Mouse (Mus musculus): Measurements from ENCODE around the gene Gm19402. TPM values are rescaled to one million over a fixed set of nuclear protein-coding genes. Genes with fewer than 3 reads are reported as not detected.
A peak's percentile ranks its signal among the peaks of the same experiment; 100 is the strongest.
"Not testable (repeated sequence)": the region's sequence is repeated elsewhere in the genome, so short reads cannot be mapped to it uniquely, and the experiment has no call there.

Gene Gm19402
- not detected for total RNA-seq (2021)
- long read RNA-seq, result 0 reads

GRCm38 (mm10) chr10:77690356-77690807, at the start of gene Gm19402:
TSS of gene Gm19402 (minus strand) at chr10:77690757.
- DNase-seq (ENCODE audit: low spot score in 2 of 2), result not testable (repeated sequence)

- DNase-seq (ENCODE audit: low spot score in 2 of 2), result no peak
Observed at GRCm38 (mm10) chr10:77738929-77739328, 48.4 kb upstream of the Gm19402 start.

- DNase-seq (ENCODE audit: low spot score in 2 of 2), result no peak
Observed at GRCm38 (mm10) chr10:77735928-77736327, 45.4 kb upstream of the Gm19402 start.

GRCm38 (mm10) chr10:77729241-77729640, 38.7 kb upstream of the Gm19402 start:
- DNase-seq (ENCODE audit: low spot score in 2 of 2), result no peak

GRCm38 (mm10) chr10:77728280-77728679, 37.7 kb upstream of the Gm19402 start:
- no peak for DNase-seq (ENCODE audit: low spot score in 2 of 2)

- no peak for DNase-seq (ENCODE audit: low spot score in 2 of 2)
Observed at GRCm38 (mm10) chr10:77726186-77726585, 35.6 kb upstream of the Gm19402 start, which contains the start of gene Gm10100. TSS of gene Gm10100 (plus strand) at chr10:77726486.

GRCm38 (mm10) chr10:77724855-77725254, 34.3 kb upstream of the Gm19402 start:
- DNase-seq (ENCODE audit: low spot score in 2 of 2), result no peak

GRCm38 (mm10) chr10:77720299-77720698, 29.7 kb upstream of the Gm19402 start, which contains the start of gene Krtap12-1:
TSS of gene Krtap12-1 (plus strand) at chr10:77720599.
- not testable (repeated sequence) for DNase-seq (ENCODE audit: low spot score in 2 of 2)

- no peak for DNase-seq (ENCODE audit: low spot score in 2 of 2)
Observed at GRCm38 (mm10) chr10:77715507-77715906, 24.9 kb upstream of the Gm19402 start, which contains the start of gene Gm10142. TSS of gene Gm10142 (plus strand) at chr10:77715807.

GRCm38 (mm10) chr10:77713734-77714133, 23.2 kb upstream of the Gm19402 start:
- DNase-seq (ENCODE audit: low spot score in 2 of 2), result no peak

- DNase-seq (ENCODE audit: low spot score in 2 of 2), result not testable (repeated sequence)
Observed at GRCm38 (mm10) chr10:77711157-77711556, 20.6 kb upstream of the Gm19402 start, which contains the start of gene Gm10024. TSS of gene Gm10024 (plus strand) at chr10:77711457.

- DNase-seq (ENCODE audit: low spot score in 2 of 2), result no peak
Observed at GRCm38 (mm10) chr10:77709831-77710230, 19.3 kb upstream of the Gm19402 start.

- no peak for DNase-seq (ENCODE audit: low spot score in 2 of 2)
Observed at GRCm38 (mm10) chr10:77706326-77706725, 15.8 kb upstream of the Gm19402 start, which contains the start of gene Gm10272. TSS of gene Gm10272 (plus strand) at chr10:77706626.

- DNase-seq (ENCODE audit: low spot score in 2 of 2), result no peak
Observed at GRCm38 (mm10) chr10:77697133-77697532, 6.6 kb upstream of the Gm19402 start, which contains the start of gene Gm9508. TSS of gene Gm9508 (minus strand) at chr10:77697233.

- no peak for DNase-seq (ENCODE audit: low spot score in 2 of 2)
Observed at GRCm38 (mm10) chr10:77687021-77687420, 3.5 kb downstream of the Gm19402 start.

GRCm38 (mm10) chr10:77685895-77686664, 4.5 kb downstream of the Gm19402 start, which contains the start of gene Tspear:
TSS of gene Tspear (plus strand) at chr10:77686569.
- DNase-seq (ENCODE audit: low spot score in 2 of 2), result no peak

- no peak for DNase-seq (ENCODE audit: low spot score in 2 of 2)
Observed at GRCm38 (mm10) chr10:77684181-77684580, 6.4 kb downstream of the Gm19402 start.

- DNase-seq (ENCODE audit: low spot score in 2 of 2), result no peak
Observed at GRCm38 (mm10) chr10:77682994-77683393, 7.6 kb downstream of the Gm19402 start.

GRCm38 (mm10) chr10:77677562-77677961, 13.0 kb downstream of the Gm19402 start:
- DNase-seq (ENCODE audit: low spot score in 2 of 2), result peak; percentile 32 to 47

GRCm38 (mm10) chr10:77673765-77674164, 16.8 kb downstream of the Gm19402 start:
- DNase-seq (ENCODE audit: low spot score in 2 of 2), result no peak

- DNase-seq (ENCODE audit: low spot score in 2 of 2), result no peak
Observed at GRCm38 (mm10) chr10:77671519-77671918, 19.0 kb downstream of the Gm19402 start.

GRCm38 (mm10) chr10:77670710-77671109, 19.8 kb downstream of the Gm19402 start:
- DNase-seq (ENCODE audit: low spot score in 2 of 2), result no peak
